Mouse (Mus musculus): ENCODE data around the gene Efna4.
A peak's percentile ranks its signal among the peaks of the same experiment; 100 is the strongest.

DNA sequence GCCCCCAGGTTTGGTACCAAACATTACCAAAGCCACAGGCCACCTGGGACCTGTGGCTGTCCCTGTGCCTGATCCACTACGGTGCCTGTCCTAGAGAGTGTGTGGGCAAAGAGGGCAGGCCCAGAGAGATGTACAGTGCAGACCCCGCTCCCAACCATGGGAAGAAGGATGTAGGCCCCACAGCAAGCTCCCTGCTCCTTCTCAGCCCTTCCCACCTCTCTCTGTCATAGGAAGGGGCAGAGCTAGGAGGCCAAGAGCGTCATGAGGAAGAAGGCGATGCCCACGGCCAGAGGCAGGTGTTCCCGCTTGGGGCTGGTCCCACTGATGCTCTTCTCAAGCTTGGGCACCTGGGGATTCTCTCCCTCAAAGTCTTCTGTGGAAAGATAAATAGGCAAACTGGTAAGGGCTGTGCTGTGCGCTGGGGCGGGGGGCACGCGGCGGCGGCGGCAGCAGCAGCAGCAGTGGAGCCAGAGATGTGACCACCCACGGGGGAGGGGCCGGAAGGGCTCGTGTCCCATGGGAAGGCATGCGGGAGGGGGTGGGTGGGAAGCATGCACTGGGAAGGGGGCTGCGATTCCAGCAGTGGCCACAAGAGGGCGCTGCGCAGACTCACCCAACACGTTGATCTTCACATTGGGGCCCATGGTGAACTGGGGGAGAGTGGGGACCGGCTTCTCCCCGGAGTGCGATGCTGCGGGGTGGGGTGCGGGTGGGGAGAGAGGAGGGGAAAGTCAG lies 22.5 kb downstream of the Efna4 start:
- peak; percentile 78 for TF ChIP-seq CTCF (IDR thresholded peaks at IDR 0.05; ENCODE audit: extremely low read depth, insufficient read depth, low read length)
- no peak for TF ChIP-seq POLR2A (IDR thresholded peaks at IDR 0.05; ENCODE audit: extremely low read depth, insufficient read depth, low read length)

Data from cortical plate, adult 2 months (tissue).